Mouse (Mus musculus): ENCODE data around the gene Gls. TPM values are rescaled to one million over a fixed set of nuclear protein-coding genes. Genes with fewer than 3 reads are reported as not detected.
A peak's percentile ranks its signal among the peaks of the same experiment; 100 is the strongest.

Gene Gls
- total and polyA plus RNA-seq, 2 experiments from 2014 or later, result 13.7 to 83.4 TPM

GRCm38 (mm10) chr1:52156351-52156750 lies 76.7 kb downstream of the Gls start:
- Histone ChIP-seq H3K4me1 (ENCODE audit: control insufficient read depth, insufficient read depth) (no peaks in the 10 kb centered on the region), H3K4me2 (ENCODE audit: low read depth, low read length) (no peak overlapping the region), H3K4me3 (ENCODE audit: low read depth, low read length) (no peak overlapping the region), H3K27me3 (ENCODE audit: control insufficient read depth, insufficient read depth, low read length) (no peaks in the 10 kb centered on the region), H3K9ac (replicated peaks; ENCODE audit: low read depth, low read length) (no peak overlapping the region), H3K9me3 (replicated peaks; ENCODE audit: control insufficient read depth, low read length) (no peaks in the 10 kb centered on the region), H3K36me3 (replicated peaks; ENCODE audit: control insufficient read depth, insufficient read depth, low read length) (peaks cover 88% of the 10 kb centered on the region), H3K27ac (ENCODE audit: low read depth) (no peak overlapping the region)
- no peak for ATAC-seq (ENCODE audit: insufficient read depth, low read depth)
- WGBS, result 86% methylated on average over 10 of the region's 10 CpGs
- TF ChIP-seq CTCF (IDR thresholded peaks at IDR 0.05; ENCODE audit: low read depth) (no peak), EP300 (IDR thresholded peaks at IDR 0.05; ENCODE audit: low read depth) (no peak)
- no peak for DNase-seq (ENCODE audit: low spot score)

- Histone ChIP-seq H3K27me3 (ENCODE audit: control insufficient read depth, insufficient read depth, low read length) (no peaks in the 10 kb centered on the region), H3K4me1 (ENCODE audit: control insufficient read depth, insufficient read depth) (peaks cover 7% of the 10 kb centered on the region), H3K9ac (replicated peaks; ENCODE audit: low read depth, low read length) (no peak overlapping the region), H3K4me3 (ENCODE audit: low read depth, low read length) (no peak overlapping the region), H3K9me3 (replicated peaks; ENCODE audit: control insufficient read depth, low read length) (no peaks in the 10 kb centered on the region), H3K27ac (ENCODE audit: low read depth) (no peak overlapping the region), H3K4me2 (ENCODE audit: low read depth, low read length) (no peak overlapping the region), H3K36me3 (replicated peaks; ENCODE audit: control insufficient read depth, insufficient read depth, low read length) (peaks cover 85% of the 10 kb centered on the region)
- TF ChIP-seq EP300 (IDR thresholded peaks at IDR 0.05; ENCODE audit: low read depth) (no peak), CTCF (IDR thresholded peaks at IDR 0.05; ENCODE audit: low read depth) (no peak)
- 90% methylated on average over 8 of the region's 8 CpGs for WGBS
- DNase-seq (ENCODE audit: low spot score), result no peak
- ATAC-seq (ENCODE audit: insufficient read depth, low read depth), result no peak
Measured at GRCm38 (mm10) chr1:52154890-52155289, 78.1 kb downstream of the Gls start.

GRCm38 (mm10) chr1:52152936-52153335 lies 80.1 kb downstream of the Gls start:
- Histone ChIP-seq H3K4me2 (ENCODE audit: low read depth, low read length) (no peak overlapping the region), H3K27me3 (ENCODE audit: control insufficient read depth, insufficient read depth, low read length) (no peaks in the 10 kb centered on the region), H3K9me3 (replicated peaks; ENCODE audit: control insufficient read depth, low read length) (no peaks in the 10 kb centered on the region), H3K9ac (replicated peaks; ENCODE audit: low read depth, low read length) (no peak overlapping the region), H3K4me1 (ENCODE audit: control insufficient read depth, insufficient read depth) (peaks cover 24% of the 10 kb centered on the region), H3K36me3 (replicated peaks; ENCODE audit: control insufficient read depth, insufficient read depth, low read length) (peaks cover 77% of the 10 kb centered on the region), H3K4me3 (ENCODE audit: low read depth, low read length) (no peak overlapping the region), H3K27ac (ENCODE audit: low read depth) (peak overlapping the region; percentile 46)
- TF ChIP-seq EP300 (IDR thresholded peaks at IDR 0.05; ENCODE audit: low read depth), result no peak
- no peak for TF ChIP-seq CTCF (IDR thresholded peaks at IDR 0.05; ENCODE audit: low read depth)
- ATAC-seq (ENCODE audit: insufficient read depth, low read depth), result no peak
- WGBS, result 45% methylated on average over 3 of the region's 3 CpGs
- DNase-seq (ENCODE audit: low spot score), result no peak

GRCm38 (mm10) chr1:52152369-52152768 lies 80.7 kb downstream of the Gls start:
- TF ChIP-seq CTCF (IDR thresholded peaks at IDR 0.05; ENCODE audit: low read depth), result no peak
- 0 out of 2 replicates have a peak, but pooled peaks have one; percentile 33 for TF ChIP-seq EP300 (IDR thresholded peaks at IDR 0.05; ENCODE audit: low read depth)

GRCm38 (mm10) chr1:52151166-52151565 lies 81.9 kb downstream of the Gls start:
- DNase-seq (ENCODE audit: low spot score) (no peak), ATAC-seq (ENCODE audit: insufficient read depth, low read depth) (no peak)
- peaks cover 64% of the 10 kb centered on the region for H3K36me3 ChIP-seq (replicated peaks; ENCODE audit: control insufficient read depth, insufficient read depth, low read length)
- H3K4me2 ChIP-seq (ENCODE audit: low read depth, low read length), result no peak overlapping the region
- peaks cover 27% of the 10 kb centered on the region for H3K4me1 ChIP-seq (ENCODE audit: control insufficient read depth, insufficient read depth)
- no peak overlapping the region for H3K9ac ChIP-seq (replicated peaks; ENCODE audit: low read depth, low read length)
- TF ChIP-seq CTCF (IDR thresholded peaks at IDR 0.05; ENCODE audit: low read depth) (no peak), EP300 (IDR thresholded peaks at IDR 0.05; ENCODE audit: low read depth) (no peak)
- no peaks in the 10 kb centered on the region for H3K9me3 ChIP-seq (replicated peaks; ENCODE audit: control insufficient read depth, low read length)
- peak overlapping the region; percentile 63 for H3K27ac ChIP-seq (ENCODE audit: low read depth)
- 95% methylated on average over 5 of the region's 5 CpGs for WGBS
- no peaks in the 10 kb centered on the region for H3K27me3 ChIP-seq (ENCODE audit: control insufficient read depth, insufficient read depth, low read length)
- H3K4me3 ChIP-seq (ENCODE audit: low read depth, low read length), result no peak overlapping the region

More at GRCm38 (mm10) chr1:52152369-52152768, 80.7 kb downstream of the Gls start:
- H3K4me3 ChIP-seq (ENCODE audit: low read depth, low read length), result no peak overlapping the region
- no peak overlapping the region for H3K4me2 ChIP-seq (ENCODE audit: low read depth, low read length)
- H3K4me1 ChIP-seq (ENCODE audit: control insufficient read depth, insufficient read depth), result peaks cover 27% of the 10 kb centered on the region
- H3K27me3 ChIP-seq (ENCODE audit: control insufficient read depth, insufficient read depth, low read length), result no peaks in the 10 kb centered on the region
- peak; percentile 48 for DNase-seq (ENCODE audit: low spot score)
- H3K36me3 ChIP-seq (replicated peaks; ENCODE audit: control insufficient read depth, insufficient read depth, low read length), result peaks cover 75% of the 10 kb centered on the region
- WGBS, result 58% methylated on average over 13 of the region's 13 CpGs
- peak overlapping the region; percentile 46; the same call in 1 of the 2 replicates for H3K27ac ChIP-seq (ENCODE audit: low read depth)
- no peaks in the 10 kb centered on the region for H3K9me3 ChIP-seq (replicated peaks; ENCODE audit: control insufficient read depth, low read length)
- H3K9ac ChIP-seq (replicated peaks; ENCODE audit: low read depth, low read length), result no peak overlapping the region
- ATAC-seq (ENCODE audit: insufficient read depth, low read depth), result peak; percentile 47; the same call in 1 of the 2 replicates

- peaks cover 27% of the 10 kb centered on the region for H3K4me1 ChIP-seq (ENCODE audit: control insufficient read depth, insufficient read depth)
- WGBS, result 21% methylated on average over 11 of the region's 11 CpGs
- DNase-seq (ENCODE audit: low spot score) (peak; percentile 31), ATAC-seq (ENCODE audit: insufficient read depth, low read depth) (peak; percentile 65)
- H3K27me3 ChIP-seq (ENCODE audit: control insufficient read depth, insufficient read depth, low read length), result no peaks in the 10 kb centered on the region
- no peak overlapping the region for H3K4me3 ChIP-seq (ENCODE audit: low read depth, low read length)
- H3K9ac ChIP-seq (replicated peaks; ENCODE audit: low read depth, low read length), result no peak overlapping the region
- peaks cover 64% of the 10 kb centered on the region for H3K36me3 ChIP-seq (replicated peaks; ENCODE audit: control insufficient read depth, insufficient read depth, low read length)
- no peak overlapping the region for H3K4me2 ChIP-seq (ENCODE audit: low read depth, low read length)
- TF ChIP-seq EP300 (IDR thresholded peaks at IDR 0.05; ENCODE audit: low read depth) (peak; percentile 77; the same call in 1 of the 2 replicates), CTCF (IDR thresholded peaks at IDR 0.05; ENCODE audit: low read depth) (no peak)
- H3K27ac ChIP-seq (ENCODE audit: low read depth), result peak overlapping the region; percentile 63
- H3K9me3 ChIP-seq (replicated peaks; ENCODE audit: control insufficient read depth, low read length), result no peaks in the 10 kb centered on the region
Measured at GRCm38 (mm10) chr1:52150676-52151075, 82.4 kb downstream of the Gls start.

All from heart, postnatal 0 days (tissue).